Mouse (Mus musculus): ENCODE measurements around the gene Akr1b3. TPM values are rescaled to one million over a fixed set of nuclear protein-coding genes. Genes with fewer than 3 reads are reported as not detected.
A peak's percentile ranks its signal among the peaks of the same experiment; 100 is the strongest.
"Not testable (repeated sequence)": the region's sequence is repeated elsewhere in the genome, so short reads cannot be mapped to it uniquely, and the experiment has no call there.

Akr1b3 gene
- polyA plus RNA-seq, 1 experiment = 493 TPM

- Histone ChIP-seq H3K79me2 (ENCODE audit: control insufficient read depth, insufficient read depth) (no peaks in the 10 kb centered on the region), H3K27me3 (ENCODE audit: control insufficient read depth, insufficient read depth, insufficient read length) (no peaks in the 10 kb centered on the region), H3K36me3 (ENCODE audit: control insufficient read depth, insufficient read depth) (no peaks in the 10 kb centered on the region), H3K4me3 (no peak overlapping the region), H3ac (ENCODE audit: control insufficient read depth, insufficient read length) (no peak overlapping the region), H3K4me2 (ENCODE audit: low read depth) (peak overlapping the region; percentile 38)
- peak in 2 of 3 experiments; percentile 4 to 17 for TF ChIP-seq MYOD1 (IDR thresholded peaks at IDR 0.05; ENCODE audit: control insufficient read depth in 1 of 3, insufficient read length in 2 of 3, low read depth in 2 of 3)
- peak; percentile 95 for TF ChIP-seq CEBPB (IDR thresholded peaks at IDR 0.05; ENCODE audit: insufficient read depth, poor library complexity, severe bottlenecking)
- no peak for TF ChIP-seq MYOG (IDR thresholded peaks at IDR 0.05; ENCODE audit: control insufficient read depth in 1 of 3, insufficient read depth in 1 of 3, insufficient read length in 2 of 3, low read depth in 2 of 3)
Observed at GRCm38 (mm10) chr6:34343426-34343825, 26.1 kb upstream of the Akr1b3 start.

DNA sequence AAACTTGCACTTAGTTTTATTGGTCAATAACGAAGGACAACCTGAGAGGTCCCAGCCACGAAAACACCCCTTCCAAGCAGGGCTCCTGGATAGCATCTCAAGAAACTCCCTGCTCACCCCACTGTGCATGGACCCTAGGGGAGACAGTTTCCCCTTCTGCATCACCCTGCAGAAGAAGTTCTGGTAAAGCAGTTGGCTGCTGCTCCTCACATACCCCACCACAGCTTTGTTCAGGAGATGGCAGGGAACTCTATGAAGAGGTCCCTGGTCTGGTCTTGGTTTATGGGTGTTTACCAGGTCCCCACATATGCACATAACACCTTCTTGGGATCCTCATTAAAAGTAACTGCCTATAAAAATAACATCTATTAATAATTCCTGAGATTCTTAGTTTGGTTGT lies 25.2 kb upstream of the Akr1b3 start:
- Histone ChIP-seq H3K4me2 (ENCODE audit: low read depth) (no peak overlapping the region), H3K36me3 (ENCODE audit: control insufficient read depth, insufficient read depth) (no peaks in the 10 kb centered on the region), H3K27me3 (ENCODE audit: control insufficient read depth, insufficient read depth, insufficient read length) (no peaks in the 10 kb centered on the region), H3K4me3 (no peak overlapping the region), H3ac (ENCODE audit: control insufficient read depth, insufficient read length) (no peak overlapping the region), H3K79me2 (ENCODE audit: control insufficient read depth, insufficient read depth) (no peaks in the 10 kb centered on the region)
- TF ChIP-seq SRF (IDR thresholded peaks at IDR 0.05; ENCODE audit: control insufficient read depth, insufficient read length, low read depth) (no peak), TCF12 (IDR thresholded peaks at IDR 0.05; ENCODE audit: insufficient read depth, poor library complexity, severe bottlenecking) (no peak), MYOD1 (IDR thresholded peaks at IDR 0.05; ENCODE audit: control insufficient read depth in 1 of 3, insufficient read length in 2 of 3, low read depth in 2 of 3) (no peak), POLR2A (IDR thresholded peaks at IDR 0.05; ENCODE audit: insufficient read length, low read depth) (no peak), CEBPB (IDR thresholded peaks at IDR 0.05; ENCODE audit: insufficient read depth, poor library complexity, severe bottlenecking) (no peak), POLR2AphosphoS2 (IDR thresholded peaks at IDR 0.05; ENCODE audit: insufficient read length, low read depth) (no peak), MAX (IDR thresholded peaks at IDR 0.05; ENCODE audit: low read depth) (no peak), REST (IDR thresholded peaks at IDR 0.05; ENCODE audit: insufficient read depth, insufficient read length) (no peak), MYOG (IDR thresholded peaks at IDR 0.05; ENCODE audit: control insufficient read depth in 1 of 3, insufficient read depth in 1 of 3, insufficient read length in 2 of 3, low read depth in 2 of 3) (no peak), TCF3 (IDR thresholded peaks at IDR 0.05; ENCODE audit: insufficient read length, low read depth) (no peak), E2F4 (IDR thresholded peaks at IDR 0.05; ENCODE audit: insufficient read depth) (no peak)

GRCm38 (mm10) chr6:34341991-34342390 lies 24.7 kb upstream of the Akr1b3 start:
- Histone ChIP-seq H3K4me3 (no peak overlapping the region), H3K4me2 (ENCODE audit: low read depth) (no peak overlapping the region), H3K79me2 (ENCODE audit: control insufficient read depth, insufficient read depth) (no peaks in the 10 kb centered on the region), H3ac (ENCODE audit: control insufficient read depth, insufficient read length) (no peak overlapping the region), H3K27me3 (ENCODE audit: control insufficient read depth, insufficient read depth, insufficient read length) (no peaks in the 10 kb centered on the region), H3K36me3 (ENCODE audit: control insufficient read depth, insufficient read depth) (no peaks in the 10 kb centered on the region)
- TF ChIP-seq SRF (IDR thresholded peaks at IDR 0.05; ENCODE audit: control insufficient read depth, insufficient read length, low read depth) (no peak), TCF3 (IDR thresholded peaks at IDR 0.05; ENCODE audit: insufficient read length, low read depth) (no peak), MYOG (IDR thresholded peaks at IDR 0.05; ENCODE audit: control insufficient read depth in 1 of 3, insufficient read depth in 1 of 3, insufficient read length in 2 of 3, low read depth in 2 of 3) (no peak), POLR2AphosphoS2 (IDR thresholded peaks at IDR 0.05; ENCODE audit: insufficient read length, low read depth) (no peak), REST (IDR thresholded peaks at IDR 0.05; ENCODE audit: insufficient read depth, insufficient read length) (no peak), E2F4 (IDR thresholded peaks at IDR 0.05; ENCODE audit: insufficient read depth) (no peak), MYOD1 (IDR thresholded peaks at IDR 0.05; ENCODE audit: control insufficient read depth in 1 of 3, insufficient read length in 2 of 3, low read depth in 2 of 3) (no peak), USF1 (IDR thresholded peaks at IDR 0.05; ENCODE audit: low read depth) (no peak), TCF12 (IDR thresholded peaks at IDR 0.05; ENCODE audit: insufficient read depth, poor library complexity, severe bottlenecking) (no peak), CEBPB (IDR thresholded peaks at IDR 0.05; ENCODE audit: insufficient read depth, poor library complexity, severe bottlenecking) (no peak), POLR2A (IDR thresholded peaks at IDR 0.05; ENCODE audit: insufficient read length, low read depth) (no peak), MAX (IDR thresholded peaks at IDR 0.05; ENCODE audit: low read depth) (no peak)

DNA sequence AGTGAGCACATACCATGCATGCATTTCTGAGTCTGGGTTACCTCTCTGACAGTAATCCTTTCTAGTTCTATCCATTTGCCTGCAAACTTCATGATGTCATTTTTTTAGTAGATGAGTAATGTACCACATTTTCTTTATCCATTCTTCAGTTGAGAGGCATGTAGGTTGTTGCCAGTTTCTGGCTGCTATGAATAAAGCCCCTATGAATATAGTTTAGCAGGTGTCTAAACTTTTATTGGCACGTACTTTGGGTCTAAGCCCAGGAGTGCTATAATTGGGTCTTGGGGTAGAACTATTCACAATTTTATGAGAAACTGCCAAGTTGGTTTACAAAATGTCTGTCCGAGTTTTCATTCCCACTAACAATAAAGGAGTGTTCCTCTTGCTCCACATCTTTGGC lies 20.5 kb upstream of the Akr1b3 start:
- Histone ChIP-seq H3K4me3 (no peak overlapping the region), H3K4me2 (ENCODE audit: low read depth) (no peak overlapping the region), H3K79me2 (ENCODE audit: control insufficient read depth, insufficient read depth) (no peaks in the 10 kb centered on the region), H3K36me3 (ENCODE audit: control insufficient read depth, insufficient read depth) (no peaks in the 10 kb centered on the region), H3ac (ENCODE audit: control insufficient read depth, insufficient read length) (no peak overlapping the region), H3K27me3 (ENCODE audit: control insufficient read depth, insufficient read depth, insufficient read length) (no peaks in the 10 kb centered on the region)
- TF ChIP-seq POLR2AphosphoS2 (IDR thresholded peaks at IDR 0.05; ENCODE audit: insufficient read length, low read depth) = no peak
- TF ChIP-seq MAX (IDR thresholded peaks at IDR 0.05; ENCODE audit: low read depth) = no peak
- no peak for TF ChIP-seq TCF3 (IDR thresholded peaks at IDR 0.05; ENCODE audit: insufficient read length, low read depth)
- no peak for TF ChIP-seq MYOD1 (IDR thresholded peaks at IDR 0.05; ENCODE audit: control insufficient read depth in 1 of 3, insufficient read length in 2 of 3, low read depth in 2 of 3)
- TF ChIP-seq USF1 (IDR thresholded peaks at IDR 0.05; ENCODE audit: low read depth) = no peak

DNA sequence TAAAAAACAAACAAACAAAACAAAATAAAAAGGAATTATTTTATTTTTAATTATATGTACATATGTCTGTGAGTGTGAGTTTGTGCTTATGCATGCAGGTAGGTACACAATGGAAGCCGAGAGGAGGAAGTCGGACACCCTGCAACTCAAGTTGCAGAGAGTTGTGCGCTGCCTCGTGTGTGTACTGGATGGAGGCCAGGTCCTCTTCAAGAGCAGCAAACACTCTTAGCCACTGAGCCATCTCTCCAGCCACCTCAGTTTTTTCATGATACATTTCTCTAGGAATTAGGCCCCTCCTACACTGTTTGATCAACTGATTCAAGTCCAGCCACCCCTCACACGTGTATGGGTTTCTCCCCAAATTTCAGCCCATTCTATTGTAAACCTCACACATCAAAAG lies 17.4 kb upstream of the Akr1b3 start:
- Histone ChIP-seq H3K79me2 (ENCODE audit: control insufficient read depth, insufficient read depth) (no peaks in the 10 kb centered on the region), H3ac (ENCODE audit: control insufficient read depth, insufficient read length) (no peak overlapping the region), H3K4me3 (no peak overlapping the region), H3K4me2 (ENCODE audit: low read depth) (no peak overlapping the region), H3K27me3 (ENCODE audit: control insufficient read depth, insufficient read depth, insufficient read length) (no peaks in the 10 kb centered on the region), H3K36me3 (ENCODE audit: control insufficient read depth, insufficient read depth) (no peaks in the 10 kb centered on the region)
- no peak for TF ChIP-seq MYOD1 (IDR thresholded peaks at IDR 0.05; ENCODE audit: control insufficient read depth in 1 of 3, insufficient read length in 2 of 3, low read depth in 2 of 3)
- TF ChIP-seq TCF3 (IDR thresholded peaks at IDR 0.05; ENCODE audit: insufficient read length, low read depth) = no peak
- no peak for TF ChIP-seq MYOG (IDR thresholded peaks at IDR 0.05; ENCODE audit: control insufficient read depth in 1 of 3, insufficient read depth in 1 of 3, insufficient read length in 2 of 3, low read depth in 2 of 3)

DNA sequence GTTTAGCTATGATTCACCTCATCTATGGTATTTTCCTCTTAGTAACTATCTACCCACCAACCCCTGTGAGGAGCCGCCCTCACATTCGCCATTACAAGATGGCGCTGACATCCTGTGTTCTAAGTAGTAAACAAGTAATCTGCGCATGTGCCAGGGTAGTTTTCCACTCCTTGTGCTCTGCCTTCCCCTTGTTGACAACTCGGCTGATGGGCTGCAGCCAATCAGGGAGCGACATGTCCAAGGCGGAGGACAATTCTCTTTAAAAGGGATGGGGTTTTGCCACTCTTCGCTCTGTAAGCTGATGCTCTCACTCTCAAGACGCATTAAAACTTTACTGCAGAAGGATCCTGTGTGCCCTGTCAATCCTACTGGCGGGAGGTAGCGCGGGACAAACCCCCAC lies 14.5 kb upstream of the Akr1b3 start:
- H3K36me3 ChIP-seq (ENCODE audit: control insufficient read depth, insufficient read depth); H3K4me3 ChIP-seq; H3K79me2 ChIP-seq (ENCODE audit: control insufficient read depth, insufficient read depth); H3K27me3 ChIP-seq (ENCODE audit: control insufficient read depth, insufficient read depth, insufficient read length); H3K4me2 ChIP-seq (ENCODE audit: low read depth); H3ac ChIP-seq (ENCODE audit: control insufficient read depth, insufficient read length): not testable (repeated sequence)

All from myocyte (in vitro differentiated cells).